Mouse (Mus musculus) forebrain, postnatal 0 days (tissue): Measurements from ENCODE around the gene Grip1. TPM values are rescaled to one million over a fixed set of nuclear protein-coding genes. Genes with fewer than 3 reads are reported as not detected.
A peak's percentile ranks its signal among the peaks of the same experiment; 100 is the strongest.

ENCODE experiments used
- ATAC-seq: fragments of 200-750 bp; cut with Nextera tagmentation; 2 replicates; pipeline ENCODE4 v1.8.0; 2017; ENCODE audit warnings: mild to moderate bottlenecking, moderate library complexity
- DNase-seq: peaks from one replicate; pipeline ENCODE4 v3.0.0-alpha.2; 2015
- H3K27ac ChIP-seq: fragments of 300-500 bp; sonication (generic); 2 replicates; pipeline ENCODE4 v1.5.1; 2014; ENCODE audit warnings: low read depth, mild to moderate bottlenecking, antibody characterized with exemption, low read length, moderate library complexity, mixed read lengths
- H3K27me3 ChIP-seq: fragments of 300-500 bp; sonication (generic); 2 replicates; pipeline ENCODE4 v1.6.1; 2014; ENCODE audit warnings: mild to moderate bottlenecking, low read length, mixed read lengths; ENCODE audit not compliant: insufficient read depth
- H3K36me3 ChIP-seq: fragments of 300-500 bp; sonication (generic); 2 replicates; pipeline ENCODE4 v1.6.1; 2014; ENCODE audit warnings: mild to moderate bottlenecking, moderate library complexity; ENCODE audit not compliant: insufficient read depth
- H3K4me1 ChIP-seq: fragments of 300-500 bp; sonication (generic); 2 replicates; pipeline ENCODE4 v1.6.1; 2014; ENCODE audit warnings: antibody characterized with exemption; ENCODE audit not compliant: insufficient read depth
- H3K4me2 ChIP-seq: fragments of 300-500 bp; sonication (generic); 2 replicates; pipeline ENCODE4 v1.6.1; 2014; ENCODE audit warnings: low read depth, mild to moderate bottlenecking, moderate library complexity
- H3K4me3 ChIP-seq: fragments of 300-500 bp; sonication (generic); 2 replicates; pipeline ENCODE4 v1.5.1; 2014; ENCODE audit warnings: low read depth, low read length, mixed read lengths
- H3K9ac ChIP-seq: fragments of 300-500 bp; sonication (generic); 2 replicates; pipeline ENCODE4 v1.6.1; 2014; ENCODE audit warnings: mild to moderate bottlenecking
- H3K9me3 ChIP-seq: fragments of 300-500 bp; sonication (generic); 2 replicates; pipeline ENCODE4 v1.6.1; 2016; ENCODE audit warnings: low read length
- CTCF ChIP-seq: sonication (generic); IDR thresholded peaks from 2 replicates; pipeline ENCODE4 v1.5.1; 2016; ENCODE audit warnings: antibody characterized with exemption, control low read depth, low read depth
- WGBS: fragments of 180-500 bp; shearing (Covaris S2); extraction: QIAGEN DNeasy Blood & Tissue Kit; methylation state at CpG from one replicate; pipeline ENCODE4 v1.1.7; 2014; 5-methylcytosine and 5-hydroxymethylcytosine counted together
- polyA plus RNA-seq: library from polyadenylated mRNA; unstranded; fragments of >200 nt; fragmentation: Nextera tagmentation; extraction: Ambion mirVana; gene quantifications from 2 replicates; pipeline ENCODE4 v1.2.1, GENCODE M21; 2015
- total RNA-seq: library from RNA; depleted of rRNA; stranded (reverse); fragments of >200 nt; gene quantifications from 2 replicates; pipeline ENCODE4 v1.2.3, GENCODE M21; 2014

Gene Grip1
- total and polyA plus RNA-seq, 2 experiments from 2014 or later: 14.8 to 34.5 TPM

GRCm38 (mm10) chr10:119616078-119616477 is 162.4 kb downstream of the Grip1 start:
- H3K9me3 ChIP-seq: no peaks in the 10 kb centered on the region
- DNase-seq (no peak), ATAC-seq (no peak)
- no peaks in the 10 kb centered on the region for H3K27me3 ChIP-seq
- no peaks in the 10 kb centered on the region for H3K36me3 ChIP-seq
- H3K4me2 ChIP-seq: no peak overlapping the region
- no peak overlapping the region for H3K27ac ChIP-seq
- no peak overlapping the region for H3K4me3 ChIP-seq
- H3K9ac ChIP-seq: no peak overlapping the region
- peaks cover 9% of the 10 kb centered on the region; the same call in 1 of the 2 replicates for H3K4me1 ChIP-seq
- 79% methylated on average over 3 of the region's 3 CpGs for WGBS
- TF ChIP-seq CTCF: no peak

GRCm38 (mm10) chr10:119628656-119629055 is 175.0 kb downstream of the Grip1 start:
- no peak for DNase-seq
- WGBS: 86% methylated on average over 4 of the region's 4 CpGs
- H3K9me3 ChIP-seq: no peaks in the 10 kb centered on the region
- H3K27me3 ChIP-seq: no peaks in the 10 kb centered on the region
- no peak for TF ChIP-seq CTCF
- H3K4me1 ChIP-seq: no peaks in the 10 kb centered on the region
- no peak overlapping the region for H3K9ac ChIP-seq
- H3K27ac ChIP-seq: no peak overlapping the region
- ATAC-seq: no peak
- no peaks in the 10 kb centered on the region for H3K36me3 ChIP-seq
- no peak overlapping the region for H3K4me2 ChIP-seq
- H3K4me3 ChIP-seq: no peak overlapping the region

- Histone ChIP-seq H3K4me2 (no peak overlapping the region), H3K36me3 (no peaks in the 10 kb centered on the region), H3K9me3 (no peaks in the 10 kb centered on the region), H3K4me1 (no peaks in the 10 kb centered on the region), H3K9ac (no peak overlapping the region), H3K27ac (no peak overlapping the region), H3K4me3 (no peak overlapping the region), H3K27me3 (no peaks in the 10 kb centered on the region)
- 80% methylated on average over 5 of the region's 5 CpGs for WGBS
- TF ChIP-seq CTCF: no peak
- DNase-seq (no peak), ATAC-seq (no peak)
Observed at GRCm38 (mm10) chr10:119630401-119630800, 176.8 kb downstream of the Grip1 start.

- TF ChIP-seq CTCF: no peak
- Histone ChIP-seq H3K4me1 (no peaks in the 10 kb centered on the region), H3K9ac (no peak overlapping the region), H3K4me2 (no peak overlapping the region), H3K4me3 (no peak overlapping the region), H3K36me3 (no peaks in the 10 kb centered on the region), H3K27ac (no peak overlapping the region), H3K9me3 (no peaks in the 10 kb centered on the region), H3K27me3 (no peaks in the 10 kb centered on the region)
- DNase-seq: no peak
- no peak for ATAC-seq
- 48% methylated on average over 9 of the region's 9 CpGs for WGBS
Observed at GRCm38 (mm10) chr10:119631966-119632365, 178.3 kb downstream of the Grip1 start.

GRCm38 (mm10) chr10:119634544-119634943 is 180.9 kb downstream of the Grip1 start:
- TF ChIP-seq CTCF: no peak
- H3K9ac ChIP-seq: no peak overlapping the region
- 83% methylated on average over 6 of the region's 6 CpGs for WGBS

GRCm38 (mm10) chr10:119640534-119640933 is 186.9 kb downstream of the Grip1 start:
- H3K27ac ChIP-seq: no peak overlapping the region
- no peak overlapping the region for H3K9ac ChIP-seq
- no peak overlapping the region for H3K4me2 ChIP-seq
- DNase-seq (peak; percentile 45), ATAC-seq (peak; percentile 60; the same call in 1 of the 2 replicates)
- no peaks in the 10 kb centered on the region for H3K36me3 ChIP-seq
- no peaks in the 10 kb centered on the region for H3K27me3 ChIP-seq
- peak; percentile 61 for TF ChIP-seq CTCF
- H3K4me1 ChIP-seq: no peaks in the 10 kb centered on the region; the same call in 1 of the 2 replicates
- H3K9me3 ChIP-seq: no peaks in the 10 kb centered on the region
- 71% methylated on average over 10 of the region's 10 CpGs for WGBS
- no peak overlapping the region for H3K4me3 ChIP-seq

More at GRCm38 (mm10) chr10:119634544-119634943, 180.9 kb downstream of the Grip1 start:
- no peak overlapping the region for H3K4me3 ChIP-seq
- ATAC-seq (no peak), DNase-seq (no peak)
- no peaks in the 10 kb centered on the region for H3K27me3 ChIP-seq
- H3K4me1 ChIP-seq: no peaks in the 10 kb centered on the region
- no peaks in the 10 kb centered on the region for H3K9me3 ChIP-seq
- no peaks in the 10 kb centered on the region for H3K36me3 ChIP-seq
- H3K4me2 ChIP-seq: no peak overlapping the region
- H3K27ac ChIP-seq: no peak overlapping the region

- Histone ChIP-seq H3K36me3 (no peaks in the 10 kb centered on the region), H3K4me3 (no peak overlapping the region), H3K9ac (no peak overlapping the region), H3K9me3 (no peaks in the 10 kb centered on the region), H3K4me2 (no peak overlapping the region), H3K27me3 (no peaks in the 10 kb centered on the region), H3K4me1 (no peaks in the 10 kb centered on the region; the same call in 1 of the 2 replicates), H3K27ac (no peak overlapping the region)
- no peak for DNase-seq
- TF ChIP-seq CTCF: no peak
- ATAC-seq: no peak
- 55% methylated on average over 12 of the region's 12 CpGs for WGBS
Observed at GRCm38 (mm10) chr10:119641011-119641410, 187.4 kb downstream of the Grip1 start.

- DNase-seq (no peak), ATAC-seq (no peak)
- Histone ChIP-seq H3K4me1 (no peaks in the 10 kb centered on the region; the same call in 1 of the 2 replicates), H3K27me3 (no peaks in the 10 kb centered on the region), H3K9me3 (no peaks in the 10 kb centered on the region), H3K4me3 (no peak overlapping the region), H3K9ac (no peak overlapping the region), H3K36me3 (no peaks in the 10 kb centered on the region), H3K4me2 (no peak overlapping the region), H3K27ac (no peak overlapping the region)
- WGBS: 73% methylated on average over 5 of the region's 5 CpGs
- no peak for TF ChIP-seq CTCF
Observed at GRCm38 (mm10) chr10:119644289-119644688, 190.7 kb downstream of the Grip1 start.
